Mouse (Mus musculus): ENCODE results near the gene Actr1b. TPM values are rescaled to one million over a fixed set of nuclear protein-coding genes. Genes with fewer than 3 reads are reported as not detected.

Gene Actr1b
- total RNA-seq (2021): 100 to 1,000 TPM in 1 of 2 experiments, 10 to 100 TPM in 1; 93.8 to 101 TPM
- long read RNA-seq, experiment 1, transcript Actr1b-201 (11 exons, 3,248 nt): major isoform, 68 of 142 reads
- long read RNA-seq, experiment 1, partial matches to known transcripts: 3 of 142 reads
- long read RNA-seq, experiment 1, other reads (novel, unspliced or antisense): 71 of 142 reads
- long read RNA-seq, experiment 2, transcript Actr1b-201 (11 exons, 3,248 nt): major isoform, 22 of 72 reads
- long read RNA-seq, experiment 2, partial matches to known transcripts: 5 of 72 reads
- long read RNA-seq, experiment 2, other reads (novel, unspliced or antisense): 45 of 72 reads

GRCm38 (mm10) chr1:36714311-36714710, at the start of gene Actr1b:
Actr1b (minus strand) TSS chr1:36714422.
- DNase-seq: no peak

- DNase-seq: no peak
These were observed 47.3 kb upstream of the Actr1b start, which contains the start of gene Zap70 for GRCm38 (mm10) chr1:36761568-36761967. Zap70 (plus strand) TSS chr1:36761798.

GRCm38 (mm10) chr1:36761061-36761460, 46.8 kb upstream of the Actr1b start:
- DNase-seq: no peak

- DNase-seq: no peak
These were observed 46.2 kb upstream of the Actr1b start for GRCm38 (mm10) chr1:36760401-36760800.

- no peak for DNase-seq
These were observed 44.9 kb upstream of the Actr1b start for GRCm38 (mm10) chr1:36759076-36759475.

GRCm38 (mm10) chr1:36758553-36758952, 44.3 kb upstream of the Actr1b start:
- no peak for DNase-seq

GRCm38 (mm10) chr1:36753932-36754675, 39.9 kb upstream of the Actr1b start:
- peak in 1 of 2 experiments; percentile 27 for DNase-seq

- peak in 1 of 2 experiments; percentile 21 for DNase-seq
These were observed 32.2 kb upstream of the Actr1b start for GRCm38 (mm10) chr1:36746452-36746851.

- DNase-seq: no peak
These were observed 31.4 kb upstream of the Actr1b start for GRCm38 (mm10) chr1:36745661-36746060.

- DNase-seq: peak; percentile 47 to 80
These were observed 30.2 kb upstream of the Actr1b start for GRCm38 (mm10) chr1:36744268-36744944.

GRCm38 (mm10) chr1:36743046-36743445, 28.8 kb upstream of the Actr1b start:
- no peak for DNase-seq

GRCm38 (mm10) chr1:36739231-36739630, 25.0 kb upstream of the Actr1b start:
- no peak for DNase-seq

- DNase-seq: peak; percentile 71 to 91
These were observed 23.1 kb upstream of the Actr1b start for GRCm38 (mm10) chr1:36737300-36737699.

- DNase-seq: no peak
These were observed 9.8 kb upstream of the Actr1b start for GRCm38 (mm10) chr1:36724057-36724431.

GRCm38 (mm10) chr1:36723146-36724056, 9.2 kb upstream of the Actr1b start:
- no peak for DNase-seq

GRCm38 (mm10) chr1:36718786-36719185, 4.6 kb upstream of the Actr1b start:
- no peak for DNase-seq

GRCm38 (mm10) chr1:36711104-36711503, 3.1 kb downstream of the Actr1b start:
- DNase-seq: no peak

- DNase-seq: peak; percentile 97 to 99
These were observed 4.4 kb downstream of the Actr1b start, which contains the start of gene 4933424G06Rik for GRCm38 (mm10) chr1:36709854-36710280. 4933424G06Rik (plus strand) TSS chr1:36710149.

- DNase-seq: peak in 1 of 2 experiments; percentile 47
These were observed 5.0 kb downstream of the Actr1b start for GRCm38 (mm10) chr1:36709055-36709853.

GRCm38 (mm10) chr1:36708626-36709025, 5.6 kb downstream of the Actr1b start:
- no peak for DNase-seq

GRCm38 (mm10) chr1:36707797-36708196, 6.4 kb downstream of the Actr1b start:
- no peak for DNase-seq
